8 mouse cellular contexts compared by ENCODE assay signal in genomic region chr13:80886664-80887210, GRCm38 (mm10). TPM values are rescaled to one million over a fixed set of nuclear protein-coding genes. Genes with fewer than 3 reads are reported as not detected.
DNase-seq lines count a peak whose midpoint lies in the region; ATAC-seq and TF ChIP-seq lines count a peak whose summit lies in the region.

No protein-coding gene starts in this region.

- no peak for TF ChIP-seq CTCF in heart, postnatal 0 days (IDR thresholded peaks at IDR 0.05; ENCODE audit: low read depth)

- peak overlapping the region; percentile 99 for H3K9ac ChIP-seq in heart, postnatal 0 days (replicated peaks; ENCODE audit: low read depth, low read length)
- peak overlapping the region; percentile 99 for H3K9ac ChIP-seq in hindbrain, embryonic 12.5 days
- peak overlapping the region; percentile 100 for H3K9ac ChIP-seq in midbrain, embryonic 13.5 days (replicated peaks)

- peak overlapping the region; percentile 84 for H3K4me3 ChIP-seq in heart, postnatal 0 days (ENCODE audit: low read depth, low read length)
- peak overlapping the region; percentile 75 for H3K4me3 ChIP-seq in hindbrain, embryonic 12.5 days
- H3K4me3 ChIP-seq in midbrain, embryonic 13.5 days (replicated peaks) = peak overlapping the region; percentile 87

- H3K27ac ChIP-seq in heart, postnatal 0 days (ENCODE audit: low read depth) = peak overlapping the region; percentile 100
- H3K27ac ChIP-seq in hindbrain, embryonic 12.5 days = peak overlapping the region; percentile 100
- H3K27ac ChIP-seq in midbrain, embryonic 13.5 days = peak overlapping the region; percentile 100

- DNase-seq in heart, postnatal 0 days (ENCODE audit: low spot score) = no peak
- no peak for DNase-seq in heart, postnatal 4 days
- peak; percentile 15 for DNase-seq in ZHBTc4 (ENCODE audit: low read depth, low spot score)
- no peak for DNase-seq in thymus, adult 18-20 months
- no peak for DNase-seq in Muller cell, postnatal 12 days (ENCODE audit: inconsistent ontology term)

- peaks cover 28% of the 10 kb centered on the region for H3K36me3 ChIP-seq in heart, postnatal 0 days (replicated peaks; ENCODE audit: control insufficient read depth, insufficient read depth, low read length)
- peaks cover 26% of the 10 kb centered on the region for H3K36me3 ChIP-seq in hindbrain, embryonic 12.5 days
- peaks cover 28% of the 10 kb centered on the region for H3K36me3 ChIP-seq in midbrain, embryonic 13.5 days

- H3K4me1 ChIP-seq in heart, postnatal 0 days (ENCODE audit: control insufficient read depth, insufficient read depth) = 0 out of 2 replicates have a peak, but pooled peaks cover 12% of the 10 kb centered on the region
- H3K4me1 ChIP-seq in hindbrain, embryonic 12.5 days = 0 out of 2 replicates have a peak, but pooled peaks cover 2% of the 10 kb centered on the region
- H3K4me1 ChIP-seq in midbrain, embryonic 13.5 days (replicated peaks) = peaks cover 17% of the 10 kb centered on the region

- no peaks in the 10 kb centered on the region for H3K27me3 ChIP-seq in heart, postnatal 0 days (ENCODE audit: control insufficient read depth, insufficient read depth, low read length)
- H3K27me3 ChIP-seq in hindbrain, embryonic 12.5 days = no peaks in the 10 kb centered on the region
- H3K27me3 ChIP-seq in midbrain, embryonic 13.5 days = no peaks in the 10 kb centered on the region

- 12% methylated on average over 6 of the region's 6 CpGs for WGBS in heart, postnatal 0 days
- WGBS in hindbrain, embryonic 12.5 days = 24% methylated on average over 6 of the region's 6 CpGs
- 22% methylated on average over 6 of the region's 6 CpGs for WGBS in midbrain, embryonic 13.5 days

- H3K9me3 ChIP-seq in heart, postnatal 0 days (replicated peaks; ENCODE audit: control insufficient read depth, low read length) = no peaks in the 10 kb centered on the region
- H3K9me3 ChIP-seq in hindbrain, embryonic 12.5 days (replicated peaks) = no peaks in the 10 kb centered on the region
- H3K9me3 ChIP-seq in midbrain, embryonic 13.5 days = no peaks in the 10 kb centered on the region

- peak overlapping the region; percentile 82 for H3K4me2 ChIP-seq in heart, postnatal 0 days (ENCODE audit: low read depth, low read length)
- H3K4me2 ChIP-seq in hindbrain, embryonic 12.5 days (replicated peaks) = peak overlapping the region; percentile 56
- peak overlapping the region; percentile 66 for H3K4me2 ChIP-seq in midbrain, embryonic 13.5 days (replicated peaks)

- no peak for TF ChIP-seq EP300 in heart, postnatal 0 days (IDR thresholded peaks at IDR 0.05; ENCODE audit: low read depth)

- no peak for ATAC-seq in heart, postnatal 0 days (ENCODE audit: insufficient read depth, low read depth)
- ATAC-seq in hindbrain, embryonic 12.5 days (ENCODE audit: low FRiP score) = no peak; the same call in 1 of the 2 replicates
- no peak for ATAC-seq in midbrain, embryonic 13.5 days
- ATAC-seq in monocyte, adult 5-6 weeks (replicated peaks; ENCODE audit: insufficient number of reproducible peaks, low FRiP score, low TSS enrichment, poor library complexity, severe bottlenecking) = no peak

RNA-seq across cellular contexts. Expression of gene Arrdc3, which starts 3.6 kb away (rescaled TPM):
- 87.3 and 90.3 TPM in 2 replicates for total RNA-seq in heart, postnatal 0 days (2014; rRNA removed; ENCODE audit: low replicate concordance)
- polyA plus RNA-seq in heart, postnatal 0 days (2015; fragmentation: Nextera tagmentation; extraction: Ambion mirVana) = 36.9 and 37.0 TPM in 2 replicates
- total RNA-seq in heart, postnatal 4 days (2021) = 10 to 100 TPM; 44.2 to 46.4 TPM
- polyA plus RNA-seq in hindbrain, embryonic 12.5 days (2016; fragmentation: Nextera tagmentation; extraction: Ambion mirVana) = 78.9 and 87.9 TPM in 2 replicates
- 54.0 and 57.1 TPM in 2 replicates for polyA plus RNA-seq in midbrain, embryonic 13.5 days (2015; fragmentation: Nextera tagmentation; extraction: Ambion mirVana)
- 183 to 220 TPM (median 202 TPM) in 3 replicates for total RNA-seq in monocyte, adult 5-6 weeks (2017)
